Comparison of ENCODE assay signal across 19 mouse cellular contexts in genomic region chr5:103769701-103770100, GRCm38 (mm10).
DNase-seq lines count a peak whose midpoint lies in the region; ATAC-seq and TF ChIP-seq lines count a peak whose summit lies in the region.
"Had no signal": no experiment of that assay in that cellular context is flagged by ENCODE, and none has a peak within 500 bp of the region (broad histone marks: within the 10 kb centered on the region; RNA-seq: fewer than 3 reads in every experiment).

No protein-coding gene starts in this region.

- TF ChIP-seq CTCF in heart, adult 2 months (IDR thresholded peaks at IDR 0.05) = no peak
- no peak for TF ChIP-seq CTCF in heart, postnatal 0 days (IDR thresholded peaks at IDR 0.05; ENCODE audit: low read depth)
- no peak for TF ChIP-seq CTCF in liver, postnatal 0 days (IDR thresholded peaks at IDR 0.05; ENCODE audit: low read depth)

- peaks cover 5% of the 10 kb centered on the region; the same call in 1 of the 2 replicates for H3K9me3 ChIP-seq in heart, postnatal 0 days (replicated peaks; ENCODE audit: control insufficient read depth, low read length)
- H3K9me3 ChIP-seq in liver, postnatal 0 days (ENCODE audit: low read length) = no peaks in the 10 kb centered on the region
- H3K9me3 ChIP-seq in hindbrain, embryonic 10.5 days = peaks cover 15% of the 10 kb centered on the region
- H3K9me3 ChIP-seq: neural tube, embryonic 15.5 days had no signal

- no peak for TF ChIP-seq POLR2A in heart, adult 2 months (IDR thresholded peaks at IDR 0.05; ENCODE audit: insufficient read depth, low read depth, low read length)

- peaks cover 29% of the 10 kb centered on the region for H3K4me1 ChIP-seq in heart, adult 2 months (ENCODE audit: control insufficient read depth, insufficient read depth, low read length)
- H3K4me1 ChIP-seq in heart, postnatal 0 days (ENCODE audit: control insufficient read depth, insufficient read depth) = peaks cover 51% of the 10 kb centered on the region
- H3K4me1 ChIP-seq in liver, postnatal 0 days (ENCODE audit: insufficient read depth) = peaks cover 71% of the 10 kb centered on the region
- peaks cover 38% of the 10 kb centered on the region for H3K4me1 ChIP-seq in hindbrain, embryonic 10.5 days (replicated peaks)

- no peak for ATAC-seq in heart, postnatal 0 days (ENCODE audit: insufficient read depth, low read depth)
- ATAC-seq in liver, postnatal 0 days = no peak
- ATAC-seq: CD4-positive, CD25-positive, alpha-beta regulatory T cell, adult 4 months; forebrain, postnatal 0 days; midbrain, embryonic 16.5 days had no signal

- no peak for DNase-seq in heart, adult 2 months
- no peak for DNase-seq in heart, postnatal 36 days
- no peak for DNase-seq in heart, postnatal 0 days (ENCODE audit: low spot score)
- DNase-seq in heart, adult 8-10 months (ENCODE audit: low spot score) = no peak
- peak; percentile 76 for DNase-seq in liver
- DNase-seq in liver, postnatal 0 days = no peak
- DNase-seq in hindbrain, embryonic 10.5 days (ENCODE audit: low spot score) = no peak
- DNase-seq in frontal cortex, postnatal 14 days (ENCODE audit: low spot score in 2 of 2) = no peak
- DNase-seq: cerebellum, adult 11 months; forebrain, postnatal 0 days; lung, adult 2 months; right cerebral cortex, postnatal 14 days; spleen, adult 18-20 months had no signal

- 60% methylated on average over 9 of the region's 9 CpGs for WGBS in heart, adult 2 months
- WGBS in heart, postnatal 0 days = 57% methylated on average over 9 of the region's 9 CpGs
- WGBS in liver, postnatal 0 days (ENCODE audit: insufficient replicate concordance) = 46% methylated on average over 9 of the region's 9 CpGs
- WGBS in hindbrain, embryonic 10.5 days = 90% methylated on average over 9 of the region's 9 CpGs

- H3K4me3 ChIP-seq in heart, adult 2 months = no peak overlapping the region
- no peak overlapping the region for H3K4me3 ChIP-seq in heart, postnatal 0 days (ENCODE audit: low read depth, low read length)
- 0 out of 2 replicates have a peak overlapping the region, but pooled peaks have one; percentile 14 for H3K4me3 ChIP-seq in liver, postnatal 0 days (ENCODE audit: low read depth, low read length)
- no peak overlapping the region for H3K4me3 ChIP-seq in hindbrain, embryonic 10.5 days
- H3K4me3 ChIP-seq: embryonic facial prominence, embryonic 12.5 days; left cerebral cortex, adult 2 months; neural tube, embryonic 15.5 days had no signal

- no peaks in the 10 kb centered on the region for H3K27me3 ChIP-seq in heart, adult 2 months (ENCODE audit: control insufficient read depth, insufficient read depth, low read length)
- no peaks in the 10 kb centered on the region for H3K27me3 ChIP-seq in heart, postnatal 0 days (ENCODE audit: control insufficient read depth, insufficient read depth, low read length)
- no peaks in the 10 kb centered on the region for H3K27me3 ChIP-seq in liver, postnatal 0 days (ENCODE audit: insufficient read depth, low read length)
- no peaks in the 10 kb centered on the region for H3K27me3 ChIP-seq in hindbrain, embryonic 10.5 days (ENCODE audit: insufficient read depth, poor library complexity, severe bottlenecking)
- H3K27me3 ChIP-seq: embryonic facial prominence, embryonic 12.5 days; neural tube, embryonic 15.5 days had no signal

- no peak overlapping the region for H3K4me2 ChIP-seq in heart, postnatal 0 days (ENCODE audit: low read depth, low read length)
- H3K4me2 ChIP-seq in liver, postnatal 0 days (ENCODE audit: low read depth, low read length) = peak overlapping the region; percentile 58
- H3K4me2 ChIP-seq: embryonic facial prominence, embryonic 12.5 days; hindbrain, embryonic 14.5 days; neural tube, embryonic 15.5 days had no signal

- intact Hi-C loops in heart, adult 2 months (cut with DNase I) = loop anchor here (5.0 kb wide), 1 partner anchor 77 kb away; the partner anchor contains the start of gene Aff1
- intact Hi-C loops in heart, postnatal 36 days (cut with DNase I) = loop anchor here (2.0 kb wide), 1 partner anchor 19 kb away; no protein-coding TSS in a partner anchor

- H3K27ac ChIP-seq in heart, adult 2 months = peak overlapping the region; percentile 76
- peak overlapping the region; percentile 57 for H3K27ac ChIP-seq in heart, postnatal 0 days (ENCODE audit: low read depth)
- H3K27ac ChIP-seq in liver, postnatal 0 days (ENCODE audit: low read depth) = peak overlapping the region; percentile 65
- no peak overlapping the region for H3K27ac ChIP-seq in hindbrain, embryonic 10.5 days
- H3K27ac ChIP-seq: embryonic facial prominence, embryonic 12.5 days; hindbrain, embryonic 14.5 days; left cerebral cortex, adult 2 months; neural tube, embryonic 15.5 days had no signal

- peak overlapping the region; percentile 16; the same call in 1 of the 2 replicates for H3K9ac ChIP-seq in heart, adult 2 months (ENCODE audit: low read depth, low read length)
- H3K9ac ChIP-seq in heart, postnatal 0 days (replicated peaks; ENCODE audit: low read depth, low read length) = no peak overlapping the region
- no peak overlapping the region for H3K9ac ChIP-seq in liver, postnatal 0 days (replicated peaks)
- H3K9ac ChIP-seq: embryonic facial prominence, embryonic 12.5 days; forebrain, postnatal 0 days; hindbrain, embryonic 14.5 days; neural tube, embryonic 15.5 days had no signal

- peaks cover 24% of the 10 kb centered on the region for H3K79me2 ChIP-seq in heart, adult 2 months (replicated peaks; ENCODE audit: control insufficient read depth, insufficient read depth, low read length)

- peaks cover 35% of the 10 kb centered on the region for H3K36me3 ChIP-seq in heart, adult 2 months (ENCODE audit: control insufficient read depth, insufficient read depth, low read length)
- no peaks in the 10 kb centered on the region for H3K36me3 ChIP-seq in heart, postnatal 0 days (replicated peaks; ENCODE audit: control insufficient read depth, insufficient read depth, low read length)
- H3K36me3 ChIP-seq in liver, postnatal 0 days (replicated peaks; ENCODE audit: insufficient read depth, low read length) = peaks cover 14% of the 10 kb centered on the region
- peaks cover 7% of the 10 kb centered on the region for H3K36me3 ChIP-seq in hindbrain, embryonic 10.5 days
- H3K36me3 ChIP-seq: embryonic facial prominence, embryonic 12.5 days; neural tube, embryonic 15.5 days had no signal

- no peak for TF ChIP-seq EP300 in heart, adult 2 months (IDR thresholded peaks at IDR 0.05; ENCODE audit: insufficient read depth, low read depth, low read length)
- TF ChIP-seq EP300 in heart, postnatal 0 days (IDR thresholded peaks at IDR 0.05; ENCODE audit: low read depth) = no peak
- TF ChIP-seq EP300 in liver, postnatal 0 days (IDR thresholded peaks at IDR 0.05; ENCODE audit: low read depth) = no peak
